Mouse (Mus musculus): ENCODE measurements around the gene Mtss1l.

DNA sequence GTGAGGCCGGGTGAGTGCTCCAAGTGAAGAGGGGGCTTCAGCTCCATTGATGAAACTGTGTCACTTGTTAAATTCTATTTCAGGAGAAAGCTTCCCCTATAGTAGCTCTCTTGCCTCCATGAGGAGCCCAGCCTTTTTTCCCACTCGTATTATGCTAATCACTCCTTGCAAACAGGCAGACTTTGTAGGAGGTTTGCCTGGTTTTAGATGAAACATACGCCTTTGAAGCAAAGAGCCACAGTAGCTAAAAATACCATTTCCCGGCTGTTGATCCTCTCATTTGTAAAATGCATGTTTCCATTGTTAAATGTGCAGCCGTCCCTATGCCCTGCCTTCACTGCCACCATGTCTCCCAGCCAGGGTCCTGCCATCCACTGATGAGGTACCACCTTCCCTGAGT, 23.7 kb upstream of the Mtss1l start:
- TF ChIP-seq USF2 (conservative IDR thresholded peaks at IDR 0.05; ENCODE audit: low read depth, low read length) (no peak), MAX (IDR thresholded peaks at IDR 0.05; ENCODE audit: low read length) (no peak), CTCF (conservative IDR thresholded peaks at IDR 0.05 in 1 of 2, IDR thresholded peaks at IDR 0.05 in 1 of 2; ENCODE audit: low read depth in 2 of 2, low read length in 2 of 2) (no peak), POLR2A (IDR thresholded peaks at IDR 0.05; ENCODE audit: low read depth, low read length) (no peak), ELF1 (IDR thresholded peaks at IDR 0.05; ENCODE audit: low read depth, low read length) (no peak), JUN (IDR thresholded peaks at IDR 0.05; ENCODE audit: insufficient read depth, low read depth, low read length) (no peak), MXI1 (IDR thresholded peaks at IDR 0.05; ENCODE audit: low read depth, low read length) (no peak), TBP (conservative IDR thresholded peaks at IDR 0.05; ENCODE audit: low read depth, low read length) (no peak), JUND (conservative IDR thresholded peaks at IDR 0.05; ENCODE audit: low read depth, low read length) (no peak), EP300 (IDR thresholded peaks at IDR 0.05; ENCODE audit: low read length) (no peak), E2F4 (IDR thresholded peaks at IDR 0.05; ENCODE audit: insufficient replicate concordance, low read depth, low read length) (no peak), ZC3H11A (IDR thresholded peaks at IDR 0.05; ENCODE audit: low read depth, low read length) (no peak), IRF4 (IDR thresholded peaks at IDR 0.05; ENCODE audit: low read depth, low read length) (no peak), SIN3A (IDR thresholded peaks at IDR 0.05; ENCODE audit: low read length) (no peak)

All from CH12.LX (cell line).